Mouse (Mus musculus): ENCODE measurements around the gene Zfp366.
A peak's percentile ranks its signal among the peaks of the same experiment; 100 is the strongest.

Zfp366 gene

DNA sequence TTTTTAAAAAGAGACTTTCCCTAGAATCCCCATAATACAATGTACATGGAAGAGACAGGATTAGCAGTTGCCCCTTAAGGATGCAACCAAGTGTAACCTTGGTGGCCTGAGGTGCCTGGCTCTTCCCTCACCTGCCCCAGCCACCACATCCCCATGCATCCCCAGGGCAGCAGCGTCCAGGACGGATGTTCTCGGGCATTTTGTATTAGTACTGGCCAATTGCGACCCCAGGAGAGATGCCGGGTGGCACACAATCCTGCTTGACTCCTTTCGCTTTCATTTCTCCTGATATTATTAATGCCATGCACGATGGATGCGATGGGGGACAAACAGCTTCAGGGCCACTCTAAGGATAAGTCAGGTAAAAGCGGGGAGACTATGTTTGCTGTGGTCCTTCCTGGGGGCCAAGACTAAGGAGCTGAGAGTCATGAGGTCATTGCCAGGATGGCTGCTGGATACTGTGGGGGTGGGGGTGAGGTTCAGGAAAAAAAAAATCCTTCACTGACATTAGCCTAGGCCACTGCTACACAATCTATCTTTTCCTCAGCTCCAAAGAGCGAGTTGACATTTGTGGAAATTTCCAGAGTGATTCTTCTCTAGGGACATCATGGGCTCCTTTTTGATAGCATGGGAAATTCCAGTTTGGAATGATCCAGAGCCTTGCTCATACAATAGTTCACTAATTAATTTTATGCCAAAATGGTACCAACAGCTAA lies 1.7 kb downstream of the Zfp366 start:
- no peak for DNase-seq (ENCODE audit: low read depth, low spot score)

GRCm38 (mm10) chr13:99186859-99187258 lies 2.2 kb downstream of the Zfp366 start:
- DNase-seq (ENCODE audit: low read depth, low spot score): no peak

DNA sequence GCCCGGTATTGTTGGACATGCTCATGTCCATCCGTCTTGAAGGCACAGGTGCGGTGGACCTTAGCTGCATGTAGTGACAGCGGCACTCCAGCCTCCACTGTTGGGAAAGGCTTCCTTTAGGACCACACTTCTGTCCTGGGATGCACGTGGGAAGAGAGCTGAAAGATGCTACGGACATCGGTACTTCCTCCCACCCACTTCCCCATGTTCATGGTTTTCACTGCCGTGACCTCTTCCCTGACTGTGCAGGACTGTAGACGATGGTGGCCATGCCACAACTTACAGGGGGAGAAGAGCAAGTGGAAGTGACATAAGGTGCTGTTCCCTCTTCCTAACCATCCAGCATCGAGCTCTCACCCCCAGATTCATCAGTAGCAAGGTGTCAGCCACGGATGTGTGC lies 2.8 kb downstream of the Zfp366 start:
- no peak for DNase-seq (ENCODE audit: low read depth, low spot score)

DNA sequence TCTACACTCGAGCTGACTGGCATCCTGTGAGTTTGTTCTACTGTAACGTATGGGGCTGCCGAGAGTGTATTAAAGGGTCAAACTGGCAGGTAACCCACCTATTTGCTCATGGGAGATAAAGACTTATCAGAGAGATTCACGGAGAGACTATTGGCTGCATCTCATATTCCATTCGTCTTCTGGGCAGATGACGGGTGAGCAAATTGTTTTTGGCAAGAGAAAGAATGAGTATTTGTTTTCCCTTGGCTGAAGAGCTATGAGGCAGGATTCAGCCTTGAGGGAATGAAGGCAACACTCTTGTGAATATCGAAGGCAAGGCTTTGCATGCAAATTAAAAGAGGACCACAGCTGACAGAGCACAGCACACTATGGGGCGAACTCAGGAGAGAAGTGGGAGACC lies 4.0 kb downstream of the Zfp366 start:
- DNase-seq (ENCODE audit: low read depth, low spot score): no peak

DNA sequence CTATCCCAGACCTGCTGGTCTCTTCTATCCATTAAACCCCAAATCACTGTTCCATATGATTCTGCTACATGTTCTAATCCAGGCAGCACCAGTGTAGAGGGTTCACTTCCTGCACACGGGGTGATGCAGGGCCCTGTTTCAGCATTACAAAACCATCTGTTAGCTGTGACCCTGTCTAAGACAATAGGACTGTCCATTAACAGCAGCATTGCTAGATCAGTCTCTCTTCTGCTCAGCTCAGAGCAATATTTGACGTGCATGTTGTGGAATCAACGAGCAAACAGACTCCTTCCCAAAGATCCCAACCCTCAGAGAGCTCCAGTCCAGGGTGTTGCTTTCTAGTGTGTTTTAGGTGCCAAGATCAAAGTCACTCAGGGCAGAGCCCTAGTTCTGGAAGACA lies 5.0 kb downstream of the Zfp366 start:
- DNase-seq (ENCODE audit: low read depth, low spot score): no peak

- no peak for DNase-seq (ENCODE audit: low read depth, low spot score)
Observed at GRCm38 (mm10) chr13:99190466-99190865, 5.8 kb downstream of the Zfp366 start.

DNA sequence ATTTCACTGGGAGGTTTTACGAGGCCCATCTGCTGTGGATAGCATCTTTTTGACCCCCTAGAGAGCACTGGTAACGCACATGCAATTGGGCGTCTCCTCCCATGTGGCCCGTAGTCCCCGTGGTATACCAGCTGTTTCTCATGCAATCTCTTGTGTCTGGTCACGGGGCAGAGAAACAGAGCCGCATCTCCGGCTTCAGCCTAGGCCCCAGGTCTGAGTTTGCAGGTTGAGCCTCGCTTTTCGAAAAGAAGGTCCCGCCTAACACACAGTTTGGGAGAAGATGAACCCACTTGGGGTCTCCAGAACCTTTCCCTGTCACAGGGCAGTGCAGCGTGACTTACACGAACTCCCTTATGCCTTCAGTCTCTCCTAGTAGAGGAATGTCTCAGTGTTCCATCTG lies 6.4 kb downstream of the Zfp366 start:
- DNase-seq (ENCODE audit: low read depth, low spot score): no peak

DNA sequence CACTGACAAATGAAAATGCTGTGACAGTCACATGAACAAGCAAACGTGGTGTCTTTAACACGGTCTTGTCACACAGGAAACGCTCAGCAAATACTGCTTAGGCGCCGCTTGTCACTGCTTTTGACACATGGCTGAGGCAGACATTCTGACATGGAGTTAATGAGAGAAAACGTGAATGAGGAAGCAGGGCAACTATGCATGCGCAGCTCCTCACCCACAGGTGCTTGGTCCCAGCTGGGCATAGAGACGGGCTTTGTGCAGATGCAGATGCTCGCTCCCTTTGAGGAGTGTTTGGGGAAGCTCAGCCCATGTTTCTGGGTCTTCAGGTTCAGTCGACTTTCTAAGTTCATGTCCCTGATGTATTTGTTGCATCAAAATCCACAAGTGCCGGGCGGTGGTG lies 11.7 kb downstream of the Zfp366 start:
- peak; percentile 78 for DNase-seq (ENCODE audit: low read depth, low spot score)

- no peak for DNase-seq (ENCODE audit: low read depth, low spot score)
Observed at GRCm38 (mm10) chr13:99196865-99197264, 12.2 kb downstream of the Zfp366 start.

DNA sequence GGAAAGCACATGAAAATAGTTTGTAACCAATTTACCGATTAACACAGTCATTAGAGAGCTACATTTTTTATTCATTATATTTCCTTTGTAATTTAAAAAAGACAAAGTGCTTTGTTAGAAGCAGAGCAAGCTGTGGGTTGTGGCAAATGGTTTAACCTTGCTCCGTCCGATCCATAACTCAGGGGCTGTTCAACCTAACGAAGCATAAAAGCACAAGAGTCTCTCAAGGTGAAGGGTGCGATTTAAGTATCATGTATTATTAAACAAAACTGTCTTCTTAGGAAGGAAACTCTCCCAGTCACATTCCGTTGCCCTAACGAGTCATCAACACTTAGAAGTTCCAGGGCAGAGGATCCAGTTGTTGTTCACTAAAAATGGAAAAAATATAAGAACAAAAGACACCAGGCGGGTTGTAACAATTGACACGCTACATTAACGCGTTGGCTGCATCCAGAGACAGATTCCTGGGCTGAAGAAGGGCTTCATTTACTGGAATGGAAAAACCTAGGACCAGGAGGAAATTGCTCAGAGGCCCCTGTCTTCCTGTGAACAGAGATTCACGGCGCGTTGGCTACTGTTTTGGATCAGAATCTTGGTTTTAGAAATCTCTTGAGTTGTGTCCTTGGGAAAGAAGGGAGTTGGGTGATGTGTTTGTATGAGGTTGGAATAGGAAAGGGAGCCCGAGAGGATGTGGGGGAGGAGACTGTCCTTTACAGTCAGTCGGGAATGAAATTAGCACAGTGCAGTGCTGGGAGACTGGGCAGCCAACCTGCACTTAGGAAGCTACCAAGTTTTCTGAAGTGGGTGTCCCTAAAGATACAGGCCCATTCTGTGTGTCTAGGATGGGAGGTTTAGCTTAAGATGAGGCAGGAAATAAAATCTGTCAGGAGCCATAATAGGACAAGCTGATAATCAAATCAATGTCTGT lies 17.3 kb downstream of the Zfp366 start:
- DNase-seq (ENCODE audit: low read depth, low spot score): no peak

- no peak for DNase-seq (ENCODE audit: low read depth, low spot score)
Observed at GRCm38 (mm10) chr13:99207214-99207613, 22.6 kb downstream of the Zfp366 start.

GRCm38 (mm10) chr13:99209859-99210258 lies 25.2 kb downstream of the Zfp366 start:
- no peak for DNase-seq (ENCODE audit: low read depth, low spot score)

- no peak for DNase-seq (ENCODE audit: low read depth, low spot score)
Observed at GRCm38 (mm10) chr13:99210837-99211236, 26.2 kb downstream of the Zfp366 start.

DNA sequence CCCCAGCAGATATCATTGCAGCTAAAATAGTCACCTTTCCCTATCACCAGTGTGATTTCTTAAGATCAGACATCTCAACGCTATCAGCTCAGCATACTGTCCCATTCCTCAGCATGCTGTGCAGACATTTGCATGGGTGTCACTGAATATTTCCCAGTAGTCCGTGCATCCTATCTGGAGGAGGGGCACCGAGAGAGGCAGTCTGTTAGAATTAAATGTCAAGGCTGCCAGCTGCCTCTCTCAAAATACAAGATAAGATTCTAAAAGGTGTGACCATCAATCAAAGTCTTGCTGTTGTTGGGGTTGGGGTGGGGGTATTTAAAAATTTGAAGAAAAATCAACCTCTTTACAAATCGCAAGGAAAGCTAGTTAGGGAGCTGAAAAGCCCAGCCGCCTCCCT lies 28.4 kb downstream of the Zfp366 start:
- DNase-seq (ENCODE audit: low read depth, low spot score): no peak

GRCm38 (mm10) chr13:99216005-99216404 lies 31.4 kb downstream of the Zfp366 start:
- DNase-seq (ENCODE audit: low read depth, low spot score): no peak

GRCm38 (mm10) chr13:99217984-99218383 lies 33.4 kb downstream of the Zfp366 start:
- DNase-seq (ENCODE audit: low read depth, low spot score): no peak

DNA sequence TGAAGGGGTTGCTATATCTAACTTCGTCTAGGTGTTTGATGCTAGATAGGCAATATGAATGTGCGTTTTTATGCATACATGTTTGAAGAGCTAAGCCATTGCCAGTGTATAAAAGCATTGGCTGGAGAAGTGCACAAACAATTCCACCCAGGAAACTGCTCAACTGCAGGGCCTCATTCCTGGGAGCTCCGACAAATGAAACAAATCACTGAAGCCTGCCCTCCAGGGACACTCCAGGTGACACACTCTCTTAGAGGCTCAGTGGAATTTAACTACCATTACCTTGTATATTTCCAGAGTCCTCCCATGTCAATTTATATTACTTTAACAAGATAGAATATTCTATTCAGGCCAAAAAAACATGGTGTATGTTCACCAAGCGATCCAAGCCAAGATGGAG lies 35.0 kb downstream of the Zfp366 start:
- DNase-seq (ENCODE audit: low read depth, low spot score): no peak

DNA sequence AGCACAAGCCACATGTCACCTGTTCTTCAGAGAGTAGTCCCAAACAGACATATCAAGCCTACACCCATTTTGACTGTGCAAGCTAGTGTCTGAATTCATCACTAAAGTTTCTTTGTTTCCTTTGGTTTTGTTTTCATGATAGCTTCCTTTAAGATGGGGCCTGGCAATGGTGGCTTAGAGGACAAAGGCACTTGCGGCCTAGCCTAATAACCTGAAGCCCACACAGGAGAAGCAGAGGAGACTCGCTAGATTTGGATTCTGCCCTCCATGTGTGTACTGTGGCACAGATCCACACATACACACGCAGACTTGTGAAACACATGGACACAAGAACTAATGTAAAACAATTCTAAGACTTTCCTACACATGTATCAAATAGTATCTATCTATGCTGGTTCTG lies 37.4 kb downstream of the Zfp366 start:
- DNase-seq (ENCODE audit: low read depth, low spot score): no peak

DNA sequence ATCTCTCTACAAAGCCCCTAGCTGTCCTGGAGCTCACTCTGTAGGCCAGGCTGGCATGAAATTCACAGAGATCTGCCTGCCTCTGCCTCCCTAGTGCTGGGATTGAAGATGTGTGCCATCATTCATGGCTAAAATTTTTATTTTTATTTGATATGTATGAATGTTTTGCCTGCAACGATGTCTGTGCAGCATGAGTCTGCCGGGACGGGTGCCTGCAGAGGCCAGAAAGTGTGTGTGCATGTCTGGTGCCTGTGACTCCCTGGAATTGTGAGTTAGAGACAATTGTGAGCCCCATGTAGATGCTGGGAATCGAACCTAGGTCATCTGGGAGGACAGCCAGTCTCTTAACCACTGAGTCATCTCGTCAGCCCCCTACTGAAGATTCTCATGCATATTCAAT lies 37.9 kb downstream of the Zfp366 start:
- no peak for DNase-seq (ENCODE audit: low read depth, low spot score)

DNA sequence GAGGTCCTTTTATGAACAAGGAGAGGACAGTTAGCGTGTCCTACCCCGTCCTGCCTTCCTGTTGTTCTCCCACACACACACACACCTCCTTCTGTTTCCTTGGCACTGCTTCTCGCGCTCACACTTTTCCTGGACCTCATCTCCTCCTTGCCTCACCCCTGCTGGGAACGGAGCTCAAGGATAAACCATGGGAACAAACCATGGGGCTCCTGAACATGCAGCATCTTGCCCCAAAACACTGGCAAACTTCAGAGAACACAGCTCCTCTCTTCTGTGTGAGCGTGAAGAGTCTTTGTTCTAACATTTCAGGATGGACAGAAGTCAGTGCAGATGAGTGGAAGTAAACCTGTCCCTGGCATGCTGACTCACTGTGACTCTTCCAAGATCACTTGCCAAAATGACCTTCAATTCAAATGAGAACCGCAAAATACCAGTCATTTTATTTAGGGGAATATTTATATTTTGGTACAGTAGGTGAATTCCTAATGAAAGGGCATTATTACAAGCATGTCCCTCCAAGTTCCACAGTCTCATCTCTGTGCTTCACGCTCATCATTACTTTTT lies 38.8 kb downstream of the Zfp366 start:
- DNase-seq (ENCODE audit: low read depth, low spot score): no peak

- DNase-seq (ENCODE audit: low read depth, low spot score): no peak
Observed at GRCm38 (mm10) chr13:99223917-99224316, 39.3 kb downstream of the Zfp366 start.

GRCm38 (mm10) chr13:99225374-99226240 lies 41.0 kb downstream of the Zfp366 start:
- DNase-seq (ENCODE audit: low read depth, low spot score): no peak
